Mouse (Mus musculus) embryonic stem cell, embryonic (primary cell): ENCODE data around the gene Agpat1.

Source experiments
- CTCF ChIA-PET, 4 experiments: fragments of 300-600 bp in 2 of 4; fragments of 350-600 bp in 2 of 4; sonication (Branson Sonifier 250); formaldehyde crosslinking; loops; one replicate each; lab custom pipeline; 2022; ENCODE audit warnings: inconsistent platforms in 2 of 4; lab: Charles Lee
- POLR2A ChIA-PET, 4 experiments: fragments of 300-600 bp in 2 of 4; fragments of 350-600 bp in 2 of 4; sonication (Branson Sonifier 250); formaldehyde crosslinking; loops; one replicate each; lab custom pipeline; 2022; ENCODE audit warnings: antibody characterized with exemption in 4 of 4, inconsistent platforms in 1 of 4; lab: Charles Lee

Gene Agpat1

GRCm38 (mm10) chr17:34591029-34591993, 12.8 kb upstream of the Agpat1 start, which contains the start of gene Pbx2:
TSS of gene Pbx2 (plus strand) at chr17:34591266.
- ChIA-PET POLR2A (interaction anchor here (0.6 to 7.2 kb wide), 24 partner anchors 8 to 1041 kb away, joined by 3 to 102 read pairs (median 4); partner anchors contain the start of genes Agpat1 (in 4 of the 4), Rnf5 (in 4 of the 4), Ager (in 2 of the 4) and Atf6b (in 2 of the 4)), CTCF (interaction anchor here in 2 of 4 experiments (0.6 to 2.2 kb wide), 12 partner anchors 11 to 361 kb away, joined by 3 to 12 read pairs (median 4); partner anchors contain the start of gene Agpat1 (in 1 of the 2))

DNA sequence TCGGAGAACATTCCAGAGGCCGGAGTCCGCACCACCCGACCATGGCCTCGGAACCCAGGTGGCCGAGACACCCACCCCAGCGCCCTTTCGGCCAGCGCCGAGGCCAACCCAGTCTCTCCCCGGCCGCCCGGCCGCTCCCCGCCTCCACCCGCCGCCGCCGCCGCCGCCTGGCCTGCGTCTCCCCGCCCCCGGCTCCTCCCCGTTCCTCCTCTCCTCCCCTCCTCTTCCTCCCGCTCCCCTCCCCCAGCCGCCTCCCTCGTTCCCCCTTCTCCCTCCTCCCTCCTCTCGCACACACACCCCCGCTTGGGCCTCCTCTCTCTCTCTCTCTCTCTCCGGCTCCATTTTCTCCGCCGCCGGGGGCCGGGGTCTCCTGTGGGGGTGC, 12.1 kb upstream of the Agpat1 start:
- ChIA-PET CTCF (interaction anchor here in 1 of 4 experiments (1.6 kb wide), 1 partner anchor 40 kb away, joined by 5 read pairs; no protein-coding TSS in a partner anchor), POLR2A (interaction anchor here (0.6 to 7.2 kb wide), 11 partner anchors 8 to 358 kb away, joined by 3 to 102 read pairs (median 6); partner anchors contain the start of genes Agpat1 (in 4 of the 4), Rnf5 (in 4 of the 4), Ager (in 1 of the 4) and Atf6b (in 1 of the 4))

DNA sequence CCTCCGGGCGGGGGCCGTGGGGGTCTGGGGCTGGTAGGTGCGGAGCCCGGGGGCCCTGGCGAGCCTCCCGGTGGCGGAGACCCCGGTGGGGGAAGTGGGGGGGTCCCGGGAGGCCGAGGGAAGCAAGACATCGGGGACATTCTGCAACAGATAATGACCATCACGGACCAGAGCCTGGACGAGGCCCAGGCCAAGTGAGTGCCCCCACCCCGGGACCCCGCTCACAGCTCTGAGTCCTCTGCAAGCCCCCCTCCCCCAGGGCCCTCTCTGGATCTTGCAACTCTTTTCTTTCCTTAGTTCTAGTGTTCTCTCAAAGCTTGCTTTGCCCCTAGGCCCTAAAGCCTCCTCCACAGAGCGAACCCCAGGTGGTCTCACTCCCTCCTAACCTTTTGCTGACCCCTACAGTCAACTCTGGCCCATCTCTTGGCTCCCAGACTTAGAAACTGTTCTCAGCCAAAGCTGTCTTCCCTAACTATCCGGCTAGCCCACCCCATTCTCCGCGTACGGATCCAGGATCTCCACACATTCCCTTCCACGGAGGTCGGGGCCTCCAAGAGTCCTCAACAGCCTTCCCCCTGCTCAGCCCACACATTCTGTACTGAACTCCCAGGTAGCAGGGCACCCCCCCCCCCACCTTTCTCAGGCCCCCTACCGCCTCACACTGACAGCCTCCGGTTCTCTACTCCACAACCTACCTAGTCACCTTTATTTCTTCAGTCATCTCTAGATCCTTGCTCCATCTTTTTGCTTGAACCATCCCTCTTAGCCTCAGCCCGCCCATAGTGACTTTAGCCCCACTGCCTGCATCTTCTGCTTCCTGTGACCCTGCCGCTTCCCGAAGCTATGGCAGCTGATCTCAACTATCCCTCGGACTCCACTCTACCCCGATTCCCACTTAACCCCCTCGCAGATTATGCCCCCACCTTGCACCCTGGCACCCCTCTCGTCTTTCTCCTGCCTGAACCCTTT, 11.2 kb upstream of the Agpat1 start:
- POLR2A ChIA-PET = interaction anchor here in 3 of 4 experiments (0.5 to 7.2 kb wide), 13 partner anchors 8 to 567 kb away, joined by 3 to 102 read pairs (median 3); partner anchors contain the start of genes Agpat1 (in 3 of the 3), Rnf5 (in 3 of the 3), Ager (in 1 of the 3) and Atf6b (in 1 of the 3)
- CTCF ChIA-PET = interaction anchor here in 3 of 4 experiments (0.6 to 1.8 kb wide), 5 partner anchors 10 to 64 kb away, joined by 3 to 11 read pairs (median 6); partner anchors contain the start of gene Notch4 (in 1 of the 3)

DNA sequence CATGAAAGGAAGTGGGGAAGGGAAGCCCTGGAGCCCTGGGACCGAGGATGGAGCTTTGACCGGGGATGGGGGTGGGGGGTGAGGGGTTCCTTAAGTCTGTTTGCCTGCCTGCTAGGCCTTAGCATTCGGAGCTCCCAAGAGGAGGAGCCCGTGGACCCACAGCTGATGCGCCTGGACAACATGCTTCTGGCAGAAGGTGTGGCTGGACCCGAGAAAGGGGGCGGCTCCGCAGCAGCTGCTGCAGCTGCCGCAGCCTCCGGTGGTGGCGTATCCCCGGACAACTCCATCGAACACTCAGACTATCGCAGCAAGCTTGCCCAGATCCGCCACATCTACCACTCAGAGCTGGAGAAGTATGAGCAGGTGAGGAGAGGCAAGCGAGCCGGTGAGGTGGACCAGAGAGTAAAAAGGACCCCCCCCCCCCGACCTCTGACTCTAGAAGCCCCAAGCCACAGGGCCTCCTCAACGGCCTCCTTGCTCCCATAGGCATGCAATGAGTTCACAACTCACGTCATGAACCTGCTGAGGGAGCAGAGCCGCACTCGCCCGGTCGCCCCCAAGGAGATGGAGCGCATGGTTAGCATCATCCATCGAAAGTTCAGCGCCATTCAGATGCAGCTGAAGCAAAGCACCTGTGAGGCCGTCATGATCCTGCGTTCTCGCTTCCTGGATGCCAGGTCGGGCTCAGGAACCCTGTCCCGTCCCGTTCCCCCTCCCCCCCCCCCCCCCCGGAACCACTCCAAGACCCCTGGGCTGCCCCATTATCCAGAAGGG, 10.1 kb upstream of the Agpat1 start:
- POLR2A ChIA-PET = interaction anchor here in 3 of 4 experiments (0.5 to 5.3 kb wide), 11 partner anchors 8 to 718 kb away, joined by 3 to 100 read pairs (median 4); partner anchors contain the start of genes Agpat1 (in 2 of the 3), Rnf5 (in 2 of the 3) and B3galt4 (in 1 of the 3)
- CTCF ChIA-PET = interaction anchor here in 2 of 4 experiments (0.6 to 1.8 kb wide), 4 partner anchors 9 to 65 kb away, joined by 3 to 6 read pairs (median 4); partner anchors contain the start of genes Agpat1 (in 1 of the 2), Notch4 (in 1 of the 2) and Rnf5 (in 1 of the 2)

DNA sequence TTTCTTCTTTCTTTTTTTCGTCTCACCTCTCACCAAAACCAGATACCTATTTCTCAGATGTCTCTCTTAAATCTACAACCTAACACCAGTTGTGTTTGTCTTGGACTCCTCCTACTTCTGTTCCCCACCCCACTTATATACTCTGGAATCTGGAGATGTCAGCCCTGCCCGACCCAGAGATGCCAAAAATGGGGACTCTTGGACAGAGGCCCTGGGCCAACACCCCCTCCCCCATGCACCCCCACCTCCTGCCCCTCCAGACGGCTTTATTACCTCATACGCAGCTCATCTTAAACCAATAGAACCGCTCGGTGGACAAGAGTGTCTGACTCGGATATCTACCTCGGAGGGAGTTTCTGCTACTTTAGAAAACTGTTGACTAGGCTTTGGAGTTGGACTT, 8.0 kb upstream of the Agpat1 start:
- ChIA-PET POLR2A (interaction anchor here in 2 of 4 experiments (0.8 to 2.0 kb wide), 3 partner anchors 8 to 23 kb away, joined by 3 to 6 read pairs (median 5); partner anchors contain the start of genes Agpat1 (in 1 of the 2) and Rnf5 (in 1 of the 2)), CTCF (interaction anchor here in 1 of 4 experiments (1.7 kb wide), 1 partner anchor 23 kb away, joined by 5 read pairs; no protein-coding TSS in a partner anchor)

DNA sequence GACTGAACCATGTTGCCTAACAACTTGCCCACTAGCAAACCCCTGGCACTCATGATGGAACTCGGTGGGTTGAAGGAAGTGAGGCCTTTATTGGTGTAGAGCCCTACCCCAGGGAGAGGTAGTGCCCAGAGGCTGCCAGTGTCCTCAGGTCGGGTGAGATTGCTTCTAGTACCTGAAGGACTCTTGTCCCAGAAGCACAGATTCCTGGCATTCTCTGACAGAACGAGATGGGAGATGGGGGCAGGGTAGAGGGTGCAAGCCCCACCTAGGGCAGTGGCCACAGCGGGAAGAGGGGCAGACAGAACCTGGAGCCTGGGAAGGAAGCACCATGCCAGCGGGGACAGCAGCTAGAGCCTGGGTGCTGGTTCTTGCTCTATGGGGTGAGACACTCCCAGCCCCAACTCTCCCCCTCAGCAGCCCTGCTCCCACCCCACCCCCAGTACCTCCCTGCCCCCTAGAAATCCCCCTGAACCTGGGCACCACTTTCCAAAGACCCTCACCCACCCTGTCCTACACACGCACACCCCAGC, 6.4 kb upstream of the Agpat1 start, which contains the start of gene Ager:
TSS of gene Ager (plus strand) at position 297 of the 530 bp plus-strand sequence.
- CTCF ChIA-PET = interaction anchor here in 3 of 4 experiments (0.7 to 2.2 kb wide), 4 partner anchors 21 to 485 kb away, joined by 3 to 7 read pairs (median 6); no protein-coding TSS in a partner anchor
- POLR2A ChIA-PET = interaction anchor here in 3 of 4 experiments (0.6 to 9.3 kb wide), 6 partner anchors 8 to 565 kb away, joined by 3 to 102 read pairs (median 3); partner anchors contain the start of genes Gpsm3 (in 2 of the 3), Pbx2 (in 2 of the 3), Fkbpl (in 1 of the 3) and H2-DMa (in 1 of the 3)

GRCm38 (mm10) chr17:34599891-34600290, 4.2 kb upstream of the Agpat1 start:
- CTCF ChIA-PET = interaction anchor here in 2 of 4 experiments (1.2 to 1.6 kb wide), 3 partner anchors 19 to 44 kb away, joined by 3 to 6 read pairs (median 4); no protein-coding TSS in a partner anchor
- POLR2A ChIA-PET = interaction anchor here in 3 of 4 experiments (0.6 to 9.3 kb wide), 7 partner anchors 10 to 776 kb away, joined by 3 to 102 read pairs (median 5); partner anchors contain the start of genes Gpsm3 (in 2 of the 3), Pbx2 (in 2 of the 3), Ndufa7 (in 1 of the 3) and Rps28 (in 1 of the 3)

DNA sequence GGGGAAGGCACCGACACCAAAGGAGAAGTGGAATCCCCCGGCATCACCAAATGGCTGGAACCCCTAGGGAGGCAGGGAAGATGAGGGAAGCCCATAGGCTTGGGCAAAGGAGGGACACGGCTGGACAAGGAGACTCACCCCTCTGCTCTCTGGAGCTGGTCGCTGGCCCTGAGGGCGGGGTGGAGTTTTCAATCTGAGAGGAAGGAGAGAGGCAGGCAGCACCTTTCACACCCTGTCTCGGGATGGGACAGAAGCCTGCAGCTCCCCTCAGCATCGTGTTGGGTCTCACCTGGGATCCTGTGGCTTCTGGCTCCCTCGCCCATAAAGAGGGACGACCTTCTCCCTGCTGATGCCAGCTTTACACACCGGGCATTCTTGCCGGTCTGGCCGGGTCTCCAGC, 2.3 kb upstream of the Agpat1 start:
- POLR2A ChIA-PET = interaction anchor here in 2 of 4 experiments (1.6 to 9.3 kb wide), 5 partner anchors 8 to 39 kb away, joined by 4 to 102 read pairs (median 6); partner anchors contain the start of genes Gpsm3 (in 2 of the 2) and Pbx2 (in 2 of the 2)
- CTCF ChIA-PET = no interaction called here

DNA sequence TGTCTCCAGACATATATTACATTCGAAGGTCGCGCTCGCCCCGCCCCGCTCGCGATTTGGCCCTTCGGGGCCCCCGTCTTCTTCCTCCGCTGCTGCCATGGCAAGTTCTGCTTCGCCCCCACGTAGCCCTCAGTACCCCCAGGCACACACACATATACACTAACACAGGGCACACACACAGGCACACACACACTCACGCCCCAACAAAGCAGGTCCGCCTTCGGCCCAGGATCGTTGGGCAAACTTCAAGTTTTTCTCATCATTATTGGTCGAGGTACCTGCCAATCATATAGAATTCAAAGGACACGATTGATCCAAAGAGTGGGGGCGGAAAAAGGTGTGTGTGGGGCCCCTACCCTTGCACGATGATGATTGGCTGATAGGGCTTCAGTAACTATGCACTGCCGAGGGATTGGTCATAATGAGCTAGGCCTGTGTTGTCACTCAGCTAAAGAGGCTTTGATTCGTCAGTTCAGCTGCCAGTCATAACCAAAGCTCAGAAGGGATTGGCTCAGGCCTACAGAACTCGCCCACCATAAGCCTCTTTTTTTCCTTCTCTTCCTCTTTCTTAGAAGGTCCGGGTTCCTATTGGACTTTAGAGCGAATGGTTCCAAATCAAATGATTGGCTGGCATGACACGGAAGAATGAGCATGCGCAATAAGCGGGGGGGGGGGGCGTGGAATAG, 544 bp upstream of the Agpat1 start, which contains the start of gene Rnf5:
TSS of gene Rnf5 (minus strand) at position 316 of the 686 bp plus-strand sequence.
- CTCF ChIA-PET = interaction anchor here in 3 of 4 experiments (0.5 to 1.6 kb wide), 19 partner anchors 10 to 698 kb away, joined by 3 to 16 read pairs (median 5); partner anchors contain the start of genes Fkbpl (in 1 of the 3), Gpsm3 (in 1 of the 3) and Pbx2 (in 1 of the 3)

DNA sequence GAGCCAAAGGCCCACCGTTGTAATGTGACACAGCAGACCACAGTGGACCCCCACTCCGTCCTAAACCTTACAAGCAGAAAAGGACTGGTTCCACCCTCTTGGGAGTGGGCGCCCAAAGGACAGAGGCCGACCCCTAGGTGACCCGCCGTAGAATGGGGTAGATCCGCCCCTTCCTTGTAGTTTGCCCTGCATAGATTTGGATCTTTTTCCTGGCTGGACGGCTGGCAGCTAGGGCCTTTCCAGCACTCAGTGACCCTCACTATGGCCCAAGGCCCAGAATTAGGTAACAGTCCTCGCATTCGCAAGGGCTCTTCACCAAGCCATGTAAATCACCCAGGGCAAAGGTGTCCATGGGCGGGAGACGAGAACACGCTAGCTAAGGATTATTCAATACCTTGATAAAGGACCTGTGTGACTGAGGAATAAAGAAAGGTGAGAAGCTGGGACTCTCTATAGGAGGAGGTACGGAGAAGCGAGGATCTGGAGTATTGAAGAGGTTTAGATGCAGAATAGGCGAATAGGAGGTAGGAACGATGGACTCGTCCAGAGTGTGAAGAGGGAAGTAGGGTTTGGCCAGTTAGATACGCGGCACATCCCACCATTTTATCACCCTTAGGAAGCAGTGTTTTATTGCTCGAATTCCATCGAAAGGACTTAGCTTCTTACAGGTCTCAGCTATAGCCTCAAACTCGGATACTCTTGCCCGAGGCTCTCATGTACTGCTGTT, 612 bp downstream of the Agpat1 start:
- ChIA-PET CTCF (interaction anchor here (0.6 to 1.6 kb wide), 11 partner anchors 12 to 469 kb away, joined by 3 to 16 read pairs (median 6); partner anchors contain the start of genes Fkbpl (in 1 of the 4), Gpsm3 (in 1 of the 4) and Pbx2 (in 1 of the 4)), POLR2A (interaction anchor here (0.5 to 9.3 kb wide), 51 partner anchors 9 to 1751 kb away, joined by 3 to 102 read pairs (median 7); partner anchors contain the start of genes Gpsm3 (in 3 of the 4), Pbx2 (in 3 of the 4), Atf6b (in 2 of the 4) and Fkbpl (in 2 of the 4))

More for the DNA sequence above, 544 bp upstream of the Agpat1 start, which contains the start of gene Rnf5:
- POLR2A ChIA-PET = interaction anchor here (0.6 to 9.3 kb wide), 59 partner anchors 8 to 653 kb away, joined by 3 to 102 read pairs (median 6); partner anchors contain the start of genes Gpsm3 (in 4 of the 4), Pbx2 (in 4 of the 4), H2-DMa (in 3 of the 4) and Fkbpl (in 2 of the 4)

DNA sequence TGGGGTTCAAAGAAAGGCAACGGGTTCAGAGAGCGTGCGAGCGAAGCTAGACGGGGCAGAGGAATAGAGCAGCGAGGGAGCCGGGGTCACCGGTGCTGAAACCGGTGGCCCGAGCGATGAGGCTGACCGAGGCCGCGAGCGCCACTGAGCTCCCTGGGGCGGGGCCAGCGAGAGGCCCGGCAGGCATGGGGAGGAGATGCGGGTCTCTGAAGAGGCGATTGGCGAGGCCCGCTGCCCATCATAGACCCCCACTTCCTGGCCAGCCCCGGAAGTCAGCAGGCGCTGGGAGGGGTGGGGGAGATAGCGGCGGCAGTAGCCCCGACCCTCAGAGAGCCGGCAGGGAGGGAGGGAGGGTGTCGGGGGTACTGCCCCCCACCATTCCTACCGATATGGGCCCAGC, 1.5 kb downstream of the Agpat1 start:
- ChIA-PET CTCF (interaction anchor here in 3 of 4 experiments (0.6 to 1.1 kb wide), 9 partner anchors 13 to 470 kb away, joined by 3 to 6 read pairs (median 4); partner anchors contain the start of gene Pbx2 (in 1 of the 3)), POLR2A (interaction anchor here in 3 of 4 experiments (0.6 to 9.3 kb wide), 39 partner anchors 9 to 1216 kb away, joined by 3 to 102 read pairs (median 5); partner anchors contain the start of genes Atf6b (in 3 of the 3), Fkbpl (in 3 of the 3), Gpsm3 (in 3 of the 3) and Pbx2 (in 3 of the 3))

DNA sequence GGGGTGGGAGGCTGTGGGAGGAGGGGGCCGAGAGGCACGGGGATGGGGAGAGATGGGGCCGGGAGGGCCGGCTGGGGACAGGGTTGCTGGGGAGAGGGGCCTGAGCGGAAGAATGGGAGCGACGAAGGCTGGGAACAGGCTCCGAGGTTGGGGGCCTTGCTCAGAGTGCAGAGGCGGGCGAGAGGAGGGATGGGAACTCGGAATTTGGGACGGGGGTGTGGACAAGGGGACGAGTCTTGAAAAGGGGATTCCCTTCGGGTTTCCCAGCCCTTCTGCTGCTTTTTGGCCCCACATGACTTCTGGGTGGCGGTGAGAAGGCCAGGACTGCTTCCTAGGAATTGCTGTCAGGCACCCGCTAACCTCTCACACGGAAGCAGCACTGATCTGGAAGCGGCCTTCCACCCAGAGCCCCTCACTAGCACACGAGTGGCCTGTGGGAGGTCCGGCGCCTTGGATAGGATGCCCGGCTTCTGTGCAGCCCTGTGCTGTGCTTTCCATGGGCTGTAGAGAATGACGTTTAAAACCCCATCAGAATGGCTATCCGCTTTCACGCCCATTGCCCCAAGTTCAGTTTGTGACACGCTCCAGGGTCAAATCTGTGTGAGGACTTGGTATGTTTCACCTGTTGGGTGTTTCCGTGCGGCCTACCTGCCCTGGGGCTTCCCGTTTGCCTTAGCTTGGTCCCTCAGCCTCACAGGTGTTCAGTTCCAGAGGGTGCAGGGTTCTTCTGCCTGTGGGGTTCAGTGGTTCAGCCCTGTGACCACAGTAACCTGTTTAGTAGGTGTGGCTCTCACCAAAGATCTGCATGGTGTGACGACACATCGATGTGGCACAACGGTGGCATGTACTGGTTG, 2.4 kb downstream of the Agpat1 start:
- POLR2A ChIA-PET = interaction anchor here in 3 of 4 experiments (0.8 to 9.3 kb wide), 28 partner anchors 8 to 651 kb away, joined by 3 to 102 read pairs (median 6); partner anchors contain the start of genes Fkbpl (in 3 of the 3), Gpsm3 (in 3 of the 3), Pbx2 (in 3 of the 3) and Atf6b (in 2 of the 3)

More for the DNA sequence above, 2.4 kb downstream of the Agpat1 start:
- CTCF ChIA-PET = interaction anchor here in 2 of 4 experiments (0.6 to 1.1 kb wide), 4 partner anchors 13 to 356 kb away, joined by 4 to 5 read pairs (median 5); no protein-coding TSS in a partner anchor
